Mouse (Mus musculus): ENCODE results near the gene Bmp2. TPM values are rescaled to one million over a fixed set of nuclear protein-coding genes. Genes with fewer than 3 reads are reported as not detected.

Gene Bmp2
- polyA plus RNA-seq, 1 experiment from 2014 or later = 2.5 TPM

DNA sequence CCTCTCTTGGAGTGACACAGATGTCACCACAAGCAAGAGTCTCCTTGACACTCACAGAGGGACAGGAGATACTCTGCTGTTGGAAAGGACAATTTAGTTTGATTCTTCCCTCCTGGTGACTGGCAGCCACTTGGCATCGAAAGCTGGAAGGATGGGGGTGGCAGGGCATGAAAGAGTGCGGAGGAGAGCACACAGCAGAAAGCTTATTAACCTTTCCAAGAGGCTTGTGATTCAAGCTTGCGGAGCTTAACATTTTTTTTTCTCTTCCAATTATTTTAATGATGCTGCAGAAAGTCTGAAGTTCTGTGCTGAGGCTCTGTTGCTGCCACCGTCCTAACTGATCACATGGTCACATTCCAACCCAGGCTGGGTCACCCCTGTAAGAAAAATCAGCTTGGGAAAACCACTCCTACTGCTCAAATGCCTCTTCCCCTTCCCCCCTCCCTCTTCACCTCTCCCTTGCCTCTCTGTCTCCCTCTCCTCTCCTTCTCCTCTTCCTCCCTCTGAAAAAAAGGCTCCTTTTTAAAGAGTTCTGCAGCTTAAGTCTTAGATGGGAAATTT lies 26.3 kb upstream of the Bmp2 start:
- no peak overlapping the region for H3K4me3 ChIP-seq (ENCODE audit: low read length)
- 59% methylated on average over 4 of the region's 4 CpGs for WGBS

DNA sequence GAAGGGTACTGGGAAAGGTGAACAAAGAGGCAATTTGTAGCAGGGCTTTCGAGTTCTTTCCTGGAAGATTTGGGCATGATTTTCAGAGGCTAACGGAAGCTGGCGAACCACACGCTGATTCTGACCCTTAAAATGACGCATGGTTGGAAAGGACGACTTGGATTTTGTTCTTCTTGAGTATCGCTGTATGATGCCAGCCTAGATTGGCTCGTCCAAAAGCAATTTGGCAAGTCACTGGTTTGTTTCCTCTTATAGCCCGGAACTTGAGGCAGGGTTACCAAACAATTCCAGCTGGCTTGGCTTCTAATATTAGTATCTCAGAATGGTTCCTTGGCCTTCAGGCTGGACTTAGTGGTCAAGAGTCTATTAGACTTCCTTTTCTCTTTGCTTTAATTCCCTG lies 22.6 kb upstream of the Bmp2 start:
- Histone ChIP-seq H3K27ac (ENCODE audit: low read depth, low read length) (no peak overlapping the region), H3K9me3 (ENCODE audit: control insufficient read depth, low read length) (no peaks in the 10 kb centered on the region), H3K9ac (ENCODE audit: low read depth, low read length) (no peak overlapping the region), H3K4me1 (ENCODE audit: control insufficient read depth, insufficient read depth, low read depth, low read length) (no peaks in the 10 kb centered on the region), H3K4me3 (ENCODE audit: low read length) (no peak overlapping the region), H3K4me2 (ENCODE audit: low read length) (no peak overlapping the region), H3K36me3 (ENCODE audit: control insufficient read depth, insufficient read depth, low read length) (no peaks in the 10 kb centered on the region), H3K27me3 (replicated peaks; ENCODE audit: control insufficient read depth, insufficient read depth, low read length) (no peaks in the 10 kb centered on the region)
- 89% methylated on average over 9 of the region's 9 CpGs for WGBS
- no peak for ATAC-seq

More for the DNA sequence above, 26.3 kb upstream of the Bmp2 start:
- Histone ChIP-seq H3K27me3 (replicated peaks; ENCODE audit: control insufficient read depth, insufficient read depth, low read length) (no peaks in the 10 kb centered on the region), H3K9ac (ENCODE audit: low read depth, low read length) (no peak overlapping the region), H3K4me2 (ENCODE audit: low read length) (no peak overlapping the region), H3K9me3 (ENCODE audit: control insufficient read depth, low read length) (no peaks in the 10 kb centered on the region), H3K36me3 (ENCODE audit: control insufficient read depth, insufficient read depth, low read length) (no peaks in the 10 kb centered on the region), H3K4me1 (ENCODE audit: control insufficient read depth, insufficient read depth, low read depth, low read length) (no peaks in the 10 kb centered on the region), H3K27ac (ENCODE audit: low read depth, low read length) (no peak overlapping the region)
- ATAC-seq = no peak

DNA sequence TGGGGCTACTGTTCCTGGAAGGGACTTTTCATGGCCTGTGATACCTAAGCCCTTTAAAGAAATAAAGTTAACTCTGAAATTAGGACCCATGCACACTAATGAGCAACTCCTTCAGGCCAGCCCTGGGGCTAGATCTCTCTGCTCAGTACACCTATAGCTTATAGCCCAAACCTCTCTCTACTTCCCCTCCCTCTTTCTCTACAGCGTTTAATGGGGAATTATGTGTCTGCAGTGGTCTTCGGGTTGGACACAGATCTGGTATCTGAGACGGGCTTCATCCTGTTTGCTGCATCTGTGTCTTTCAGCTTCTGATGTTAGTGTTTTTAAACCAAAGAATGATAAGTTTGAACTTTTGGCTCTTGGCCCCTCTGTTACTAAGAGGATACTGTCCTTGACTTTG lies 18.9 kb upstream of the Bmp2 start:
- Histone ChIP-seq H3K36me3 (ENCODE audit: control insufficient read depth, insufficient read depth, low read length) (no peaks in the 10 kb centered on the region), H3K4me1 (ENCODE audit: control insufficient read depth, insufficient read depth, low read depth, low read length) (no peaks in the 10 kb centered on the region), H3K27ac (ENCODE audit: low read depth, low read length) (no peak overlapping the region), H3K27me3 (replicated peaks; ENCODE audit: control insufficient read depth, insufficient read depth, low read length) (no peaks in the 10 kb centered on the region), H3K4me3 (ENCODE audit: low read length) (no peak overlapping the region), H3K9ac (ENCODE audit: low read depth, low read length) (no peak overlapping the region), H3K9me3 (ENCODE audit: control insufficient read depth, low read length) (no peaks in the 10 kb centered on the region), H3K4me2 (ENCODE audit: low read length) (no peak overlapping the region)
- WGBS = 86% methylated on average over 3 of the region's 3 CpGs
- ATAC-seq = no peak

DNA sequence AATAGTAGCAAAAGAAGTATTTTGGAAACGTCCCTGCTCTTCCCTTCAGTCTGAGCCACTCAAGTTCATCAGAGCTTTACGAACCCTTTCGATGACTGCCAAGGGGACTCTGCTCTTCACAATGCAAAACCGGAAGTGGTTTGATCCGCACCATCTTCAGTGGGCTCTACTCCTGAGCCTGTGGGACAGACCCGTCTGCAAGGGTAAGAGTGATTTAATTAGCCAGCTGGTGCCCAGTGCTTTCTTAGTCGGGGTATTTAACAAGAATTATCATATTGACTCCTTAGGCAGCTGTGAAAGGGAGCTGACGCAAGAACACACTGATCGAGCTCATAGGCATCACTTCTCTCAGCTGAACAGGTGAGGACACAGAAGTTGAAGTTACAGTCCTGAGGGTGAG lies 16.5 kb upstream of the Bmp2 start:
- H3K4me3 ChIP-seq (ENCODE audit: low read length) = no peak overlapping the region
- no peaks in the 10 kb centered on the region for H3K4me1 ChIP-seq (ENCODE audit: control insufficient read depth, insufficient read depth, low read depth, low read length)
- 60% methylated on average over 9 of the region's 9 CpGs for WGBS
- H3K4me2 ChIP-seq (ENCODE audit: low read length) = no peak overlapping the region
- no peak for ATAC-seq
- H3K9ac ChIP-seq (ENCODE audit: low read depth, low read length) = no peak overlapping the region
- H3K36me3 ChIP-seq (ENCODE audit: control insufficient read depth, insufficient read depth, low read length) = no peaks in the 10 kb centered on the region
- H3K27ac ChIP-seq (ENCODE audit: low read depth, low read length) = no peak overlapping the region
- H3K9me3 ChIP-seq (ENCODE audit: control insufficient read depth, low read length) = no peaks in the 10 kb centered on the region
- no peaks in the 10 kb centered on the region for H3K27me3 ChIP-seq (replicated peaks; ENCODE audit: control insufficient read depth, insufficient read depth, low read length)

DNA sequence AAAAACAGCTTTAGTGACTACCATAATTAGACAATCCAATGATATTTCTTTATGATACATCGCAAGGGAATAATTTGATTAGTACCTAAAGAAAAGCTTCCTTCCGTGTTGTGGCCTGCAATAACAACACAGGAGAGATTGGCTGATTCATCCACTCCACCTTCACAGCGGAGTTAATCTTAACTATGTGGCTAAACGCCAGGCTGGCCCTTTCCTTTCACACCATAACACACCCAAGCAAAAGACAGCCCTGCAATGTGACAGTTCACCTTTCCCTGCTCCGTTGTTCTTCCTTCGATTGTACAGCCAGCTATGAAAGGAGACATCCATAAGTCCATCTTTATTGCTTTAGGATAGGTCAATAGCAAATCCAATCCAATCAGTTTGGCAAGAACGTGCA lies 15.1 kb upstream of the Bmp2 start:
- no peak overlapping the region for H3K9ac ChIP-seq (ENCODE audit: low read depth, low read length)
- no peaks in the 10 kb centered on the region for H3K9me3 ChIP-seq (ENCODE audit: control insufficient read depth, low read length)
- H3K27ac ChIP-seq (ENCODE audit: low read depth, low read length) = no peak overlapping the region
- no peak overlapping the region for H3K4me3 ChIP-seq (ENCODE audit: low read length)
- H3K4me2 ChIP-seq (ENCODE audit: low read length) = no peak overlapping the region
- H3K4me1 ChIP-seq (ENCODE audit: control insufficient read depth, insufficient read depth, low read depth, low read length) = no peaks in the 10 kb centered on the region
- H3K27me3 ChIP-seq (replicated peaks; ENCODE audit: control insufficient read depth, insufficient read depth, low read length) = no peaks in the 10 kb centered on the region
- WGBS = 90% methylated on average over 7 of the region's 7 CpGs
- ATAC-seq = no peak
- H3K36me3 ChIP-seq (ENCODE audit: control insufficient read depth, insufficient read depth, low read length) = no peaks in the 10 kb centered on the region

DNA sequence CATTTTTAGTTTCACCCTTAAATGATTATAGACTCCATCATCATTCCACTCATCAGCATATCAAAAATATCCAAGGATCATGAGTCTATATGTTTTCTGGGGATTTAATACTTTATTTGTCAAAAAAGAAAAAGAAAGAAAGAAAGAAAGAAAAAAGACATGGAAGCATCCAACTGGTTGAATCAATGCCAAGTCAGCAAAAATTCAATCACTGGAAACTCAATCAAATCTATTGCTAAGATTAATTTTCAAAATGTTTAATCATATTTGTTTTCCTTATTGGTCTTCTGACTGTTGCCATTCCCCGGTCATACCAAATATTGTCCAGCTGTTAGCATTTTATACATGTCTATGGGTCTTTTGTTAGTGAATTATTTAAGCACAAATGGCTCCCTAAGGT lies 11.3 kb upstream of the Bmp2 start:
- Histone ChIP-seq H3K27ac (ENCODE audit: low read depth, low read length) (no peak overlapping the region), H3K9me3 (ENCODE audit: control insufficient read depth, low read length) (no peaks in the 10 kb centered on the region), H3K27me3 (replicated peaks; ENCODE audit: control insufficient read depth, insufficient read depth, low read length) (no peaks in the 10 kb centered on the region), H3K9ac (ENCODE audit: low read depth, low read length) (no peak overlapping the region), H3K4me3 (ENCODE audit: low read length) (no peak overlapping the region), H3K4me1 (ENCODE audit: control insufficient read depth, insufficient read depth, low read depth, low read length) (no peaks in the 10 kb centered on the region), H3K4me2 (ENCODE audit: low read length) (no peak overlapping the region), H3K36me3 (ENCODE audit: control insufficient read depth, insufficient read depth, low read length) (no peaks in the 10 kb centered on the region)
- WGBS = 48% methylated on average over 1 of the region's 1 CpGs
- ATAC-seq = no peak

DNA sequence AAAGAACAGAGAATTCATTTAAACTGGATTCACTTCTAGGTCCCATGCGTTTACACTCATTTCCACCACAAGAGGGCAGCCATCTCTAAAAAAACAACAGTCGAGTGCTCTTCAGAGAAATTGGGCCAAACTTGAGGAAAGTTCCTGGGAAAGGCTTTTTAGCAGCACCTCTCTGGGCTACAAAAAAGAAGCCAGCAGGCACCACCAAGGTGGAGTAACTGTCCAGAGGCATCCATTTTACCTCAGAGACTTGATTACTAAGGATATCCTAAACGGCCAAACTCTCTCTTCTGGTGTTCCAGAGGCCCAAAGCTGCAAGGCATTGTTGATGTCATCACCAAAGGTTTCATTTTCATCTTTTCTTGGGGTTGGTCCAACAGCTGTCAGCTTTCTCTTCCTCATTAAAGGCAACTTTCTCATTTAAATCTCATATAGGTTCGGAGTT lies 1.7 kb upstream of the Bmp2 start:
- WGBS = 28% methylated on average over 4 of the region's 4 CpGs
- Histone ChIP-seq H3K4me3 (ENCODE audit: low read length) (no peak overlapping the region), H3K27me3 (replicated peaks; ENCODE audit: control insufficient read depth, insufficient read depth, low read length) (peaks cover 13% of the 10 kb centered on the region), H3K36me3 (ENCODE audit: control insufficient read depth, insufficient read depth, low read length) (no peaks in the 10 kb centered on the region), H3K27ac (ENCODE audit: low read depth, low read length) (no peak overlapping the region), H3K4me1 (ENCODE audit: control insufficient read depth, insufficient read depth, low read depth, low read length) (peaks cover 18% of the 10 kb centered on the region), H3K4me2 (ENCODE audit: low read length) (no peak overlapping the region), H3K9me3 (ENCODE audit: control insufficient read depth, low read length) (no peaks in the 10 kb centered on the region), H3K9ac (ENCODE audit: low read depth, low read length) (no peak overlapping the region)
- 0 out of 2 replicates have a peak, but pooled peaks have one; percentile 24 for ATAC-seq

DNA sequence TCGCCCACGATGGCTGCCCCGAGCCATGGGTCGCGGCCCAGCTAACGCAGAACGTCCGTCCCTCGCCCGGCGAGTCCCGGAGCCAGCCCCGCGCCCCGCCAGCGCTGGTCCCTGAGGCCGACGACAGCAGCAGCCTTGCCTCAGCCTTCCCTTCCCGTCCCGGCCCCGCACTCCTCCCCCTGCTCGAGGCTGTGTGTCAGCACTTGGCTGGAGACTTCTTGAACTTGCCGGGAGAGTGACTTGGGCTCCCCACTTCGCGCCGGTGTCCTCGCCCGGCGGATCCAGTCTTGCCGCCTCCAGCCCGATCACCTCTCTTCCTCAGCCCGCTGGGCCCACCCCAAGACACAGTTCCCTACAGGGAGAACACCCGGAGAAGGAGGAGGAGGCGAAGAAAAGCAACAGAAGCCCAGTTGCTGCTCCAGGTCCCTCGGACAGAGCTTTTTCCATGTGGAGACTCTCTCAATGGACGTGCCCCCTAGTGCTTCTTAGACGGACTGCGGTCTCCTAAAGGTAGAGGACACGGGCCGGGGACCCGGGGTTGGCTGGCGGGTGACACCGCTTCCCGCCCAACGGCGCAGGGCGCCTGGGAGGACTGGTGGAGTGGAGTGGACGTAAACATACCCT lies 995 bp downstream of the Bmp2 start:
- 2% methylated on average over 41 of the region's 48 CpGs for WGBS
- peaks cover 18% of the 10 kb centered on the region for H3K4me1 ChIP-seq (ENCODE audit: control insufficient read depth, insufficient read depth, low read depth, low read length)
- peak overlapping the region; percentile 71 for H3K4me3 ChIP-seq (ENCODE audit: low read length)
- peaks cover 13% of the 10 kb centered on the region for H3K27me3 ChIP-seq (replicated peaks; ENCODE audit: control insufficient read depth, insufficient read depth, low read length)
- peak overlapping the region; percentile 68 for H3K9ac ChIP-seq (ENCODE audit: low read depth, low read length)
- peak overlapping the region; percentile 96 for H3K4me2 ChIP-seq (ENCODE audit: low read length)
- no peaks in the 10 kb centered on the region for H3K9me3 ChIP-seq (ENCODE audit: control insufficient read depth, low read length)
- no peak overlapping the region for H3K27ac ChIP-seq (ENCODE audit: low read depth, low read length)
- 0 out of 2 replicates have a peak, but pooled peaks have one; percentile 15 for ATAC-seq
- no peaks in the 10 kb centered on the region for H3K36me3 ChIP-seq (ENCODE audit: control insufficient read depth, insufficient read depth, low read length)

DNA sequence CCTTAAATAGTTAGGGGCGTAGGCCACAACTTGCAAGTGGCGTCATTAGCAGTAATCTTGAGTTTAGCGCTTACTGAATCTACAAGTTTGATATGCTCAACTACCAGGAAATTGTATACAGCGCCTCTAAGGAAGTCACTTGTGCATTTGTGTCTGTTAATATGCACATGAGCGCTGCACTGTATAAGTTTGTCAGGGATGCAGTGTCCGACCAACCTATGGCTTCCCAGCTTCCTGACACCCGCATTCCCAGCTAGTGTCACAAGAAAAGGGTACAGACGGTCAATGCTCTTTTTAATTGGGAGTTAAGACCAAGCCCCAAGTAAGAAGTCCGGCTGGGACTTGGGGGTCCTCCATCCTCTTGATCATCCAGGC lies 1.9 kb downstream of the Bmp2 start:
- peak overlapping the region; percentile 96 for H3K4me2 ChIP-seq (ENCODE audit: low read length)
- no peaks in the 10 kb centered on the region for H3K36me3 ChIP-seq (ENCODE audit: control insufficient read depth, insufficient read depth, low read length)
- 34% methylated on average over 9 of the region's 9 CpGs for WGBS
- ATAC-seq = no peak
- peaks cover 13% of the 10 kb centered on the region for H3K27me3 ChIP-seq (replicated peaks; ENCODE audit: control insufficient read depth, insufficient read depth, low read length)
- peak overlapping the region; percentile 49 for H3K4me3 ChIP-seq (ENCODE audit: low read length)
- peaks cover 18% of the 10 kb centered on the region for H3K4me1 ChIP-seq (ENCODE audit: control insufficient read depth, insufficient read depth, low read depth, low read length)
- peak overlapping the region; percentile 59; the same call in 1 of the 2 replicates for H3K9ac ChIP-seq (ENCODE audit: low read depth, low read length)
- no peaks in the 10 kb centered on the region for H3K9me3 ChIP-seq (ENCODE audit: control insufficient read depth, low read length)
- H3K27ac ChIP-seq (ENCODE audit: low read depth, low read length) = no peak overlapping the region

Measured in hindbrain, embryonic 16.5 days (tissue).